Mouse (Mus musculus) hindbrain, embryonic 11.5 days (tissue): ENCODE data around the gene Wasf3. TPM values are rescaled to one million over a fixed set of nuclear protein-coding genes. Genes with fewer than 3 reads are reported as not detected.

ENCODE experiments used
- ATAC-seq: fragments of 200-750 bp; cut with Nextera tagmentation; 2 replicates; pipeline ENCODE4 v1.8.0; 2017; ENCODE audit warnings: mild to moderate bottlenecking, moderate TSS enrichment, moderate library complexity; ENCODE audit not compliant: low FRiP score
- DNase-seq: peaks from one replicate; pipeline ENCODE4 v3.0.0-alpha.2; 2015; ENCODE audit warnings: low spot score
- H3K27ac ChIP-seq: fragments of 300-500 bp; sonication (generic); 2 replicates; pipeline ENCODE4 v1.5.1; 2014; ENCODE audit warnings: mild to moderate bottlenecking, low read depth, low read length
- H3K27me3 ChIP-seq: fragments of 300-500 bp; sonication (generic); 2 replicates; pipeline ENCODE4 v1.6.1; 2014; ENCODE audit warnings: mild to moderate bottlenecking, low read length, moderate library complexity, mixed read lengths; ENCODE audit not compliant: control insufficient read depth, insufficient read depth
- H3K36me3 ChIP-seq: fragments of 300-500 bp; sonication (generic); 2 replicates; pipeline ENCODE4 v1.6.1; 2014; ENCODE audit warnings: mild to moderate bottlenecking, low read length, moderate library complexity, mixed read lengths; ENCODE audit not compliant: control insufficient read depth, insufficient read depth
- H3K4me1 ChIP-seq: fragments of 300-500 bp; sonication (generic); replicated peaks from 2 replicates; pipeline ENCODE4 v1.6.1; 2014; ENCODE audit warnings: low read length, mixed read lengths; ENCODE audit not compliant: control insufficient read depth, insufficient read depth
- H3K4me2 ChIP-seq: fragments of 300-500 bp; sonication (generic); replicated peaks from 2 replicates; pipeline ENCODE4 v1.6.1; 2014; ENCODE audit warnings: mild to moderate bottlenecking, low read depth, low read length
- H3K4me3 ChIP-seq: fragments of 300-500 bp; sonication (generic); 2 replicates; pipeline ENCODE4 v1.5.1; 2014; ENCODE audit warnings: low read depth, low read length
- H3K9ac ChIP-seq: fragments of 300-500 bp; sonication (generic); 2 replicates; pipeline ENCODE4 v1.6.1; 2014; ENCODE audit warnings: low read depth, low read length
- H3K9me3 ChIP-seq: fragments of 300-500 bp; sonication (generic); 2 replicates; pipeline ENCODE4 v1.6.1; 2016; ENCODE audit warnings: low read length; ENCODE audit not compliant: control insufficient read depth
- WGBS: fragments of 180-500 bp; shearing (Covaris S2); extraction: QIAGEN DNeasy Blood & Tissue Kit; methylation state at CpG from one replicate; pipeline ENCODE4 v1.1.7; 2014; 5-methylcytosine and 5-hydroxymethylcytosine counted together
- polyA plus RNA-seq: library from polyadenylated mRNA; unstranded; fragments of >200 nt; fragmentation: Nextera tagmentation; extraction: Ambion mirVana; gene quantifications from 2 replicates; pipeline ENCODE4 v1.2.1, GENCODE M21; 2014

The Wasf3 gene
- polyA plus RNA-seq, 1 experiment from 2014 or later, result 7.1 TPM

- H3K9me3 ChIP-seq, result no peaks in the 10 kb centered on the region
- 77% methylated on average over 8 of the region's 8 CpGs for WGBS
- DNase-seq (no peak), ATAC-seq (no peak)
- no peak overlapping the region for H3K27ac ChIP-seq
- H3K27me3 ChIP-seq, result no peaks in the 10 kb centered on the region
- no peak overlapping the region for H3K9ac ChIP-seq
- H3K36me3 ChIP-seq, result no peaks in the 10 kb centered on the region
- no peak overlapping the region for H3K4me2 ChIP-seq
- H3K4me3 ChIP-seq, result no peak overlapping the region
- H3K4me1 ChIP-seq, result no peaks in the 10 kb centered on the region
Observed at GRCm38 (mm10) chr5:146424711-146425326, 40.0 kb downstream of the Wasf3 start.

GRCm38 (mm10) chr5:146425656-146426055, 40.9 kb downstream of the Wasf3 start:
- Histone ChIP-seq H3K4me1 (no peaks in the 10 kb centered on the region), H3K4me3 (no peak overlapping the region), H3K36me3 (no peaks in the 10 kb centered on the region), H3K27ac (no peak overlapping the region), H3K9ac (no peak overlapping the region), H3K9me3 (no peaks in the 10 kb centered on the region), H3K27me3 (no peaks in the 10 kb centered on the region), H3K4me2 (no peak overlapping the region)
- 96% methylated on average over 4 of the region's 4 CpGs for WGBS
- ATAC-seq (no peak), DNase-seq (no peak)

GRCm38 (mm10) chr5:146428109-146428508, 43.3 kb downstream of the Wasf3 start:
- no peak overlapping the region for H3K9ac ChIP-seq
- H3K4me2 ChIP-seq, result no peak overlapping the region
- ATAC-seq (no peak), DNase-seq (no peak)
- no peak overlapping the region for H3K4me3 ChIP-seq
- no peaks in the 10 kb centered on the region for H3K36me3 ChIP-seq
- no peaks in the 10 kb centered on the region for H3K27me3 ChIP-seq
- no peaks in the 10 kb centered on the region for H3K9me3 ChIP-seq
- H3K27ac ChIP-seq, result no peak overlapping the region
- H3K4me1 ChIP-seq, result no peaks in the 10 kb centered on the region
- 77% methylated on average over 4 of the region's 4 CpGs for WGBS

GRCm38 (mm10) chr5:146431821-146432220, 47.0 kb downstream of the Wasf3 start:
- ATAC-seq (no peak), DNase-seq (no peak)
- Histone ChIP-seq H3K27me3 (no peaks in the 10 kb centered on the region), H3K4me2 (no peak overlapping the region), H3K9me3 (no peaks in the 10 kb centered on the region), H3K4me3 (no peak overlapping the region), H3K36me3 (peaks cover 2% of the 10 kb centered on the region; the same call in 1 of the 2 replicates), H3K27ac (no peak overlapping the region), H3K9ac (no peak overlapping the region), H3K4me1 (no peaks in the 10 kb centered on the region)
- 93% methylated on average over 3 of the region's 3 CpGs for WGBS

GRCm38 (mm10) chr5:146432476-146432875, 47.7 kb downstream of the Wasf3 start:
- H3K27ac ChIP-seq, result no peak overlapping the region
- H3K36me3 ChIP-seq, result peaks cover 2% of the 10 kb centered on the region; the same call in 1 of the 2 replicates
- ATAC-seq (no peak), DNase-seq (no peak)
- H3K4me1 ChIP-seq, result no peaks in the 10 kb centered on the region
- H3K9me3 ChIP-seq, result no peaks in the 10 kb centered on the region
- 91% methylated on average over 6 of the region's 6 CpGs for WGBS
- no peaks in the 10 kb centered on the region for H3K27me3 ChIP-seq
- no peak overlapping the region for H3K9ac ChIP-seq
- H3K4me3 ChIP-seq, result no peak overlapping the region
- H3K4me2 ChIP-seq, result no peak overlapping the region

- H3K9ac ChIP-seq, result no peak overlapping the region
- H3K4me2 ChIP-seq, result no peak overlapping the region
- H3K36me3 ChIP-seq, result peaks cover 6% of the 10 kb centered on the region; the same call in 1 of the 2 replicates
- no peak for ATAC-seq
- H3K9me3 ChIP-seq, result no peaks in the 10 kb centered on the region
- no peaks in the 10 kb centered on the region for H3K4me1 ChIP-seq
- no peak overlapping the region for H3K27ac ChIP-seq
- DNase-seq, result no peak
- no peak overlapping the region for H3K4me3 ChIP-seq
- no peaks in the 10 kb centered on the region for H3K27me3 ChIP-seq
- 95% methylated on average over 16 of the region's 16 CpGs for WGBS
Observed at GRCm38 (mm10) chr5:146435316-146435715, 50.5 kb downstream of the Wasf3 start.

GRCm38 (mm10) chr5:146436796-146437195, 52.0 kb downstream of the Wasf3 start:
- Histone ChIP-seq H3K4me2 (no peak overlapping the region), H3K27me3 (no peaks in the 10 kb centered on the region), H3K36me3 (peaks cover 6% of the 10 kb centered on the region; the same call in 1 of the 2 replicates), H3K9me3 (no peaks in the 10 kb centered on the region), H3K27ac (no peak overlapping the region), H3K9ac (no peak overlapping the region), H3K4me3 (no peak overlapping the region), H3K4me1 (no peaks in the 10 kb centered on the region)
- ATAC-seq (no peak), DNase-seq (no peak)
- WGBS, result 96% methylated on average over 11 of the region's 11 CpGs

GRCm38 (mm10) chr5:146439152-146439781, 54.5 kb downstream of the Wasf3 start:
- no peak for ATAC-seq
- Histone ChIP-seq H3K9ac (no peak overlapping the region), H3K4me3 (no peak overlapping the region), H3K27ac (no peak overlapping the region), H3K27me3 (no peaks in the 10 kb centered on the region), H3K36me3 (peaks cover 6% of the 10 kb centered on the region; the same call in 1 of the 2 replicates), H3K9me3 (no peaks in the 10 kb centered on the region), H3K4me1 (no peaks in the 10 kb centered on the region), H3K4me2 (no peak overlapping the region)
- WGBS, result 89% methylated on average over 7 of the region's 7 CpGs
- DNase-seq, result no peak

GRCm38 (mm10) chr5:146440273-146440672, 55.5 kb downstream of the Wasf3 start:
- Histone ChIP-seq H3K36me3 (peaks cover 5% of the 10 kb centered on the region; the same call in 1 of the 2 replicates), H3K9me3 (no peaks in the 10 kb centered on the region), H3K9ac (no peak overlapping the region), H3K4me1 (no peaks in the 10 kb centered on the region), H3K4me3 (no peak overlapping the region), H3K4me2 (no peak overlapping the region), H3K27me3 (no peaks in the 10 kb centered on the region), H3K27ac (no peak overlapping the region)
- ATAC-seq (no peak), DNase-seq (peak; percentile 14)
- 91% methylated on average over 5 of the region's 5 CpGs for WGBS
